Mouse (Mus musculus) liver, postnatal 0 days (tissue): ENCODE measurements around the gene Tfpi.
A peak's percentile ranks its signal among the peaks of the same experiment; 100 is the strongest.

Experiments
- CTCF ChIP-seq: sonication (generic); IDR thresholded peaks from 2 replicates; pipeline ENCODE4 v1.5.1; 2016; ENCODE audit warnings: antibody characterized with exemption, low read depth
- EP300 ChIP-seq: IDR thresholded peaks from 2 replicates; pipeline ENCODE4 v1.6.1; 2016; ENCODE audit warnings: antibody characterized with exemption, low read depth, mild to moderate bottlenecking

- TF ChIP-seq CTCF (peak; percentile 82), EP300 (no peak)
Observed at GRCm38 (mm10) chr2:84429724-84430123, 46.9 kb downstream of the Tfpi start.
